Mouse (Mus musculus) testis, adult 2 months (tissue): ENCODE results near the gene Gm20388. TPM values are rescaled to one million over a fixed set of nuclear protein-coding genes. Genes with fewer than 3 reads are reported as not detected.

Experiments used
- H3K27ac ChIP-seq: fragments of 200-500 bp; 2 replicates; pipeline ENCODE4 v1.5.1; 2012; ENCODE audit warnings: low read depth, low read length; ENCODE audit not compliant: control insufficient read depth, insufficient read depth
- H3K27me3 ChIP-seq: fragments of 200-500 bp; 2 replicates; pipeline ENCODE4 v1.6.1; 2012; ENCODE audit warnings: mild to moderate bottlenecking, low read length, moderate library complexity; ENCODE audit not compliant: control insufficient read depth, insufficient read depth
- H3K36me3 ChIP-seq: fragments of 200-500 bp; 2 replicates; pipeline ENCODE4 v1.6.1; 2012; ENCODE audit warnings: mild to moderate bottlenecking, low read length; ENCODE audit not compliant: control insufficient read depth, insufficient read depth
- H3K4me1 ChIP-seq: fragments of 200-500 bp; 2 replicates; pipeline ENCODE4 v1.6.1; 2012; ENCODE audit warnings: low read length; ENCODE audit not compliant: control insufficient read depth, insufficient read depth
- H3K4me3 ChIP-seq: fragments of 200-500 bp; 2 replicates; pipeline ENCODE4 v1.5.1; 2012; ENCODE audit warnings: low read depth, mild to moderate bottlenecking, low read length, moderate library complexity, mixed read lengths; ENCODE audit not compliant: control insufficient read depth
- CTCF ChIP-seq: fragments of 200-500 bp; IDR thresholded peaks from 2 replicates; pipeline ENCODE4 v1.5.1; 2012; ENCODE audit warnings: low read depth, mild to moderate bottlenecking, inconsistent platforms, low read length, moderate library complexity; ENCODE audit not compliant: control insufficient read depth, insufficient read depth, insufficient replicate concordance
- POLR2A ChIP-seq: fragments of 200-500 bp; IDR thresholded peaks from 2 replicates; pipeline ENCODE4 v1.6.1; 2012; ENCODE audit warnings: low read depth, mild to moderate bottlenecking, inconsistent platforms, low read length, moderate library complexity; ENCODE audit not compliant: control insufficient read depth
- polyA plus RNA-seq: library from polyadenylated mRNA; depleted of rRNA; stranded (reverse); fragments of >200 nt; gene quantifications from 2 replicates; pipeline ENCODE4 v1.2.3, GENCODE M21; 2012

Gene Gm20388
- polyA plus RNA-seq, 1 experiment, result 5.6 TPM

DNA sequence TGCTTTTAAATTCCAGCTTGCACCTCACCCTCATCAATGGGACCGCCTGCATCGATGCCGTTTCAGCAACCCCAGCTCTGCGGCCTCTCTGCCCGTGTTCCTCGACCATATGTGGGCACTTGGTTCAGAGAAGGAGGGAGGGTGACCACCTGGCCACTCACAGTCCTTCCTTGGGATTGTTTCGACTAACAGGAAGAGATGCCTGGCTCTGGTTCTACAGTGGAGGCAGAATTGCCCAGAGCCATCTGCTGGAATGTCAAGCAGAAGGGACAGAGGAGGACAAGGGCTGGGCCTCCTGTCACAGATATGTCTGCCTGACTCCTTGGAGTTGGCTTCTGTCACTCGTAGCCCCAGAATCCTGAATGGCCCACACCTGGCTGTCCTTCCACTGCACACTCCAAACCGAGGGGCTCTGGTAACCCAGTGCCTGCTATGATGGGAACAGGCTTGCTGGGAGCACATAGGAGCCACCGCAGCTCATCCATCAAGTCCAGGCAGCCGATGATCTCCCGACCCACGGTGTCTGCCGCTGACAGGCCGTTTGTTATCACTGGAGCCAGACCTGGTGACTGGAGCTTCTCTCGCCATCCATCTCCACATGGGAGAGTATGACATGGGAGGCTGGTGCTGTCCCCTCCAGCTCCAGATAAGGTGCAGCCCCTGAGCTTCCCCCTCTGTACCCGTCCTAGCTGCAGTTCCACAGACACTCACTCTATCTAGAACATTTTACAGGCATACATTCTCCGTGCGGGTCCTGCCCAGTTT is 2774.6 kb downstream of the Gm20388 start:
- TF ChIP-seq POLR2A (no peak), CTCF (no peak)
- no peak overlapping the region for H3K4me3 ChIP-seq
- H3K27me3 ChIP-seq, result no peaks in the 10 kb centered on the region
- no peaks in the 10 kb centered on the region for H3K4me1 ChIP-seq
- H3K27ac ChIP-seq, result no peak overlapping the region
- no peaks in the 10 kb centered on the region for H3K36me3 ChIP-seq

DNA sequence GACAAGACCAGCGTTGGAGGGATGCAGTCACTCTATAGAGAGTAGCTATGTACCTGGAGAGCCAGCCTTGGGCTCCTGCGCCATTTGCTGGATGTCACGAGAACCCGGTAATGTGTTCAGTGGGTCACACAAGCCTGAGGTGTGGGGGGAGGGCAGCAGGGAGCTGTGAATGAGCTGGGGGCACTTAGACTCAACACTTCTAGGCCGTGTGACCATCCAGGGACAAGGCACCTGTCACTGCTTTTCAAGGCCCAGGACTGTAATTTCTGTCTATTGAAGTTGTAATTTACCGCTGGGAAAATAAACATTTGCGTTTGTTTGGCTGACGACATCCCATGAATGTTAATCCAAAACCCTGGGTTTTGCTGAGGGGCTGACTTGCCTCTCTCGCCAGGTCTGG is 2776.2 kb downstream of the Gm20388 start:
- Histone ChIP-seq H3K27me3 (no peaks in the 10 kb centered on the region), H3K4me3 (no peak overlapping the region), H3K27ac (no peak overlapping the region), H3K4me1 (no peaks in the 10 kb centered on the region), H3K36me3 (no peaks in the 10 kb centered on the region)
- TF ChIP-seq POLR2A (no peak), CTCF (no peak)

DNA sequence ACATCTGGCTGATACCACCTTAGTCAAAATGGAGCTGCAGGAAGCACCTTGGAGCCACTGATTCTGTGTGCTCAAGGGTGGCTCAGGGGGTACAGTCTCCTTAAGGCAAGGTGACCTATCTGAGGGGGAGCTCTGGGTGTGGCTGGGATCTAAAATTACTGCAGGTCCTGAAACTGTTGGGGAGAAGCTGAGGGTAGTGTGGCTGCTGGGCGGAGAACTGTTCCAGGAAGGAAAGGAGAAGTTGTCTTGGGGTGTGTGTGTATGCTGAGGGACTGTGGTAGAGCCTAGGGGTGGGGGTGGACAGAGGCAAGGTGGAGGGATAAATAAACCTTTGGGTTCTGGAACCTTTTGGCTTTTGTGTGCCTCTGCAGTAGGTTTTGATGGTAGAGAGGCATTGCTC is 2778.7 kb downstream of the Gm20388 start:
- H3K27me3 ChIP-seq, result no peaks in the 10 kb centered on the region
- H3K4me1 ChIP-seq, result no peaks in the 10 kb centered on the region
- H3K4me3 ChIP-seq, result no peak overlapping the region
- H3K27ac ChIP-seq, result no peak overlapping the region
- H3K36me3 ChIP-seq, result no peaks in the 10 kb centered on the region
- TF ChIP-seq CTCF (no peak), POLR2A (no peak)

DNA sequence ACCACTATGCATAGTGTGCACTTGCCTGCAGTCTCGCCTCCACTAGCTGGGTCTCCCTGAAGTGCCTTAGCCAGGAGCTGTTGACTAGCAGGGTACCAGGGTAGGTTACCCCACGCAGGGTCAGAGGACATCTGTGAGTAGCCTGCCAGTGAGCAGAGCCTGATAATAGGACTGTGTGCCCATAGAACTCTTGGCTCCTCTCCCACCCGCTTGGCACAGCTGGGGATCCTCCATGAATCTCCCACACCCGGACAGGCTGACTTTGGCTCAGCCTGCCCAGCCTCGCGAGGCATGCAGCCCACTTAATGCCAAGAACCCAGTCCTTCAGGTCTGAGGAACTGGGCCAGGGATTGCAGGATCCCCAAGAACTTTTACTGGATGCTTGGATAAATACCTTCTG is 2780.4 kb downstream of the Gm20388 start:
- Histone ChIP-seq H3K27ac (no peak overlapping the region), H3K36me3 (no peaks in the 10 kb centered on the region), H3K4me3 (no peak overlapping the region), H3K27me3 (no peaks in the 10 kb centered on the region), H3K4me1 (no peaks in the 10 kb centered on the region)
- no peak for TF ChIP-seq POLR2A
- TF ChIP-seq CTCF, result no peak

DNA sequence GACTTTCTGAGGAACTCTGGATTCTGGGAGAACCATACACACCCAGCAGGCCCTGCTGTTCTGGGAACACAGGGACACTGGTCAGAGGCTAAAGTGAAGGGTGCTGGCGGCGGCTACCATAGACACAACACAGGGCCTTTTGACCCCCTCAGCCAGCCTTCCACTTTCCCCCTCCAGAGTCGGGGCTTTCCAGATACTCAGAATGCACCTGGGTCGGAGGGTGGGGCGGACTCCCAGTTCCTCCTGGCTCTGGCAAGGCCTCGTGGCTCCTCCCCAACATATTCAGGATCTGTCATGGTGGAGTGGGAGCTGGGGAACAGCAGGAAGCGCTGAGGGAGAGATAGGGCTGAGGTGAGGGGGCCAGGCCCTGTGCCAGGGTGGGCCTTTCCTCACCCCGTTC is 2781.5 kb downstream of the Gm20388 start:
- Histone ChIP-seq H3K27me3 (no peaks in the 10 kb centered on the region), H3K4me3 (no peak overlapping the region), H3K36me3 (no peaks in the 10 kb centered on the region), H3K27ac (no peak overlapping the region), H3K4me1 (no peaks in the 10 kb centered on the region)
- TF ChIP-seq POLR2A (no peak), CTCF (no peak)

DNA sequence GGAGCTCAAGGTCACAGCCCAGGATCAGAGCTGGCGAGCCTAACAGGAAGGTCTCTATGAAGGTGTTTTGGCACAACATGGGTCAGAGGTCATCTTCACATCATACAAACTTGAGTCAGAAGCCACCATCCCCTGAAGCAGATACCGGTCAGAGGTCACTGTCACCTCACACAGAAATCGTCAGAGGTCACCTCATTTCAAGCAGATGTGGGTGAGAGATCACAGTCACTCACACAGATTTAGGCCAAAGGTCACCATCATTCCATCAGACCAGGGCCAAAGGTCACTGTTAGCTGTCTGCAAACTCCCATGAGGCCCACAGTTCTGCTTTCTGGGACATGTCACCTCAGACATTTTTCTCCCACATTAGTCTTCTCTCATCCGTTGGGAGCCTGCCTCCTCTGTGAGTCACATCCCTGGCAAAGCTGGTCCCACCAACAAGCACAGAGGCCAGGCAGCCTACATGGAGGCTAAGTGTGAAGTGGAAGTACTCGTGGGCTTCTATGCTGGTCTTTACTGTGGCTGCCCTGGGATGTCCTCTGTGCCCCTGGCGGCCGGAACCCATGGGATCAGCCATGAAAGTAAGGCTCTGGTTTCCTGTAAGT is 2784.9 kb downstream of the Gm20388 start:
- H3K27me3 ChIP-seq, result no peaks in the 10 kb centered on the region
- no peak overlapping the region for H3K4me3 ChIP-seq
- H3K36me3 ChIP-seq, result no peaks in the 10 kb centered on the region
- H3K4me1 ChIP-seq, result no peaks in the 10 kb centered on the region
- TF ChIP-seq POLR2A (no peak), CTCF (no peak)
- no peak overlapping the region for H3K27ac ChIP-seq

DNA sequence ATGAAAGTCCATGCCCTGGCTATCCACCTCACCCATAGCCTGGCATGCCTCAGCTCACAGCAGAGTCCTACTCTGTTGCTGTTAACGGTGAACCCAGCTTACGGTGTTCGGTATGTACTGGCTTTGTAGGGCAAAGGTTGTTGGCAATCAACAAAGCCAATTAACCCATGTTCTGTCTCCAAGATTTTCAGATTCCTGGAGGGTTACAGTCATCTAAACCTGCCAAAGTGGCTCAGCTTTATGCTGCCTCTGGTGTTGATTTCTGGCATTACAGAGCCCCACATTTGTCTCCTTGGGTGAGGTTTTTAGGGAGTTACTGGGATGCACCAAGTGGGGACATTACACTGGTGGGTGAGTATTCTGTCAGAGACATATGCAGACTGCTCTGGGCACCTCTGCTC is 2786.5 kb downstream of the Gm20388 start:
- TF ChIP-seq POLR2A (no peak), CTCF (no peak)
- no peaks in the 10 kb centered on the region for H3K4me1 ChIP-seq
- H3K27me3 ChIP-seq, result no peaks in the 10 kb centered on the region

DNA sequence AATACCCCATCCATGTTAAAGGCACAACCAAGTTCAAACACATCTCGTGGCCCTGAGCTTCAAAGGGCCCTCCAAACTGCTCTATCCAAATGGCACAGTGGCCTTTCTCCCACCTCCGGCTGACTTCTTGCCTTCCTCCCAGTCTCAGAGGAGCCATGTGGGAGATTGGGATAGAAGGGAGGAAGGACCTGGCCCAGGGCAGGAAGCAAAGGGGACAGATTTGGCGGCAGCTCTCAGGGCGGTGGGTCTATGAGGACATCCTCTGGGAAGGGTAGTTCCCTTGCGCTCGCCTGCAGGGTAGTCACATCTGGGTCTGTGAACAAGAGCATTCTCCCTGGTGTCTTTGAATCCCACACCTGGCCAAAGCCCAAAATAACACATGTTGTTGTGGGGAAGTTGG is 2786.9 kb downstream of the Gm20388 start:
- no peak overlapping the region for H3K4me3 ChIP-seq
- no peaks in the 10 kb centered on the region for H3K36me3 ChIP-seq
- no peaks in the 10 kb centered on the region for H3K4me1 ChIP-seq
- H3K27me3 ChIP-seq, result no peaks in the 10 kb centered on the region
- no peak for TF ChIP-seq CTCF
- no peak for TF ChIP-seq POLR2A
- no peak overlapping the region for H3K27ac ChIP-seq

More for the DNA sequence above, 2786.5 kb downstream of the Gm20388 start:
- H3K4me3 ChIP-seq, result no peak overlapping the region
- no peaks in the 10 kb centered on the region for H3K36me3 ChIP-seq
- H3K27ac ChIP-seq, result no peak overlapping the region
